Mouse (Mus musculus) gastrocnemius, adult 2 months (tissue): Measurements from ENCODE around the gene Gm9821. TPM values are rescaled to one million over a fixed set of nuclear protein-coding genes. Genes with fewer than 3 reads are reported as not detected.

Experiments used
- DNase-seq: peaks from one replicate; pipeline ENCODE4 v3.0.0; 2022
- H3K27ac ChIP-seq: fragments of 200-600 bp; 2 replicates; pipeline ENCODE4 v1.8.1; 2022; ENCODE audit warnings: mild to moderate bottlenecking
- H3K4me3 ChIP-seq: fragments of 200-600 bp; 2 replicates; pipeline ENCODE4 v1.8.1; 2022; ENCODE audit warnings: mild to moderate bottlenecking, moderate library complexity
- CTCF ChIP-seq: fragments of 200-600 bp; IDR thresholded peaks from 2 replicates; pipeline ENCODE4 v1.8.1; 2022; ENCODE audit warnings: antibody characterized with exemption, mild to moderate bottlenecking, moderate library complexity
- intact Hi-C: fragments of 180-260 bp; cut with DNase I; formaldehyde crosslinking; loops from one replicate; pipeline ENCODE4 v1.15.1; 2025
- long read RNA-seq, 2 experiments: library from polyadenylated mRNA; stranded (forward); transcript quantifications; one replicate each; pipeline ENCODE4 v2.0.0; 2021
- total RNA-seq, 2 experiments: library from RNA; stranded (reverse); gene quantifications; 2 replicates each; pipeline ENCODE4 v1.2.3; 2021

Gm9821 gene
- not detected for total RNA-seq
- long read RNA-seq, experiment 1: 0 reads
- long read RNA-seq, experiment 2: 0 reads

DNA sequence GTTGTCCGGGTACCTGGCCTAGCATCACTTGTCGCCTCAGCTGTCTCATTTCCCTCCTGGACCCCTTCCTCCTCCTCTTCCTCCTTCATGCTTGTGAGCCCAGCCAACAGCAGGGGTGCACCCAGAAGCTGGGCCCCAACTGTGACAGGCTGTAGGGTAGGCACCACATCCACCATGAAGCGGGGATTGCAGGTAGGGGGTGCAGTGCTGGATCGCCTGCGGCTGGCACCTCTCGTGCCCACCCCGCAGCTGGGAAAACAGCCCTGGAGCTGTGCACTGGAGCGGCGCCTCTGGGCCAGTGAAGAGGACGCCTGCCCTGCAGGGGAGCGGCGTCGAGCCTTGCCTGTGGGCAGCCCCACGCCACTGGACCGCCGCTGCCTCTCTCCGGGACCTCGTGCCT is at the start of gene Gm9821:
Gene Gm9821, plus strand, starts transcription at position 221 of the 400 bp plus-strand sequence.
- DNase-seq: no peak
- no peak for TF ChIP-seq CTCF
- Histone ChIP-seq H3K4me3 (peak within 1 kb of the TSS; percentile 83), H3K27ac (peak within 1 kb of the TSS; percentile 99)
- intact Hi-C loops: loop anchor here (10.0 kb wide), 1 partner anchor 1099 kb away; the partner anchor contains the start of gene Prdm11

DNA sequence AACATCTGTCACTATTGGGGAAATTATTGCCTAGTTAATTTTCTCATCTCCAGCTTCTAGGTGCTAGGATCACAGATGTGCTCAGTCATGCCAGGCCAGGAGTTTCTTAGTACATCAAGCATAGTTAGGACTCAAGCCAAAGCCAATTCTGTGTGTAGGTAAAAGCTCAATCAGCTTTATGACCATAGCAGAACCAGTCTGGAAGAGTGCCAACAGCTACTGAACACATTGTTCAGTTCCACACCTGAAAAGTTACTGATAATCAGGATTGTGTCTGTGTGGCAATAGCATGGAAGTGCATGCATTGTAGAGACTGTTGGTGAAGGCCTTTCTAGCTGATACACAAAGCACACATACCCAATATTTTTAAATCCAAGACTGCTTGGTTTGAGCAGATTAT is 47.5 kb upstream of the Gm9821 start:
- no peak for DNase-seq
- no peak for TF ChIP-seq CTCF
- intact Hi-C loops: no loop called here

DNA sequence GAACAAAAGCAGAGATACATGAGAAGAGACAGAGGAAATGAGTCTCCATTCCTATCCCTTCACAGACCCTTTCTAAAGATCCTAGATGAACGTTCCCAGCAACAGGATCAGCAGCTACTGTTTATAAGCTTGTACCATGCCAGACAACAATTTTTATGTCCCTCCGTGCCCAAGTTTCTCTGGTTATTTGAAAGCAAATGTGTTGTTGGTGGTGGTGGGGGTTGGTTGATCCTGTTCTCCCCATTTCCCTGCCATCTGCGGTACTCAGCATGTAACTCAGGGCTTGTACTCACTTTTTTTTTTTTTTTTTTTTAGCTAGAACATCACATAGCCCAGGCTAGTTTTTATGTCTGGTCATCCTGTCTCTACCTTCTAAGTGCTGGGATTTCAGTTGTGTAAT is 46.4 kb upstream of the Gm9821 start:
- no peak overlapping the region for H3K27ac ChIP-seq
- no peak overlapping the region for H3K4me3 ChIP-seq
- DNase-seq: no peak
- TF ChIP-seq CTCF: no peak
- intact Hi-C loops: no loop called here

More for the DNA sequence above, 47.5 kb upstream of the Gm9821 start:
- H3K27ac ChIP-seq: no peak overlapping the region
- H3K4me3 ChIP-seq: no peak overlapping the region

GRCm38 (mm10) chr2:91900431-91900830 is 45.1 kb upstream of the Gm9821 start:
- H3K27ac ChIP-seq: no peak overlapping the region
- DNase-seq: no peak
- H3K4me3 ChIP-seq: no peak overlapping the region
- intact Hi-C loops: no loop called here
- TF ChIP-seq CTCF: no peak

DNA sequence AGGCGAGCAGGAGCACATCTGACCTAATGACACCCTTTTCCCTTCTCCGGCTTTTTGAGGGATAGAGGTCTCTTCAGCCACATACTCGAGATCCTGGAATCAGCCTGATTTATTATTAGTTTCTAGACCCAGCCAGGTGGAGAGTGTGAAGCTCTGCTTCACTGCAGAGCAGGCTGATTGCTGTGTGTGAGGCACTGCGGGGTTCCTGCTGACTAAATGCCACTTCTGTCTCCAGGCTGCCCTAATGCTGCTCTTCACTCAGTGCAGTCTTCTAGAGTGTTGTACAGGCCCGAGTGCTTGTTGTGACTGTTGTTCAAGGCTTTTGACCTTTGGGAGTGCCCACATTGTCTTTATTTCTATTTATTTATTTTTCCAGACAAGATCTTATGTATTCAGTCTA is 43.2 kb upstream of the Gm9821 start:
- Histone ChIP-seq H3K27ac (no peak overlapping the region), H3K4me3 (no peak overlapping the region)
- intact Hi-C loops: no loop called here
- no peak for TF ChIP-seq CTCF
- DNase-seq: no peak

GRCm38 (mm10) chr2:91903171-91903925 is 42.2 kb upstream of the Gm9821 start:
- H3K27ac ChIP-seq: no peak overlapping the region
- no peak for DNase-seq
- no peak overlapping the region for H3K4me3 ChIP-seq
- intact Hi-C loops: no loop called here
- no peak for TF ChIP-seq CTCF

DNA sequence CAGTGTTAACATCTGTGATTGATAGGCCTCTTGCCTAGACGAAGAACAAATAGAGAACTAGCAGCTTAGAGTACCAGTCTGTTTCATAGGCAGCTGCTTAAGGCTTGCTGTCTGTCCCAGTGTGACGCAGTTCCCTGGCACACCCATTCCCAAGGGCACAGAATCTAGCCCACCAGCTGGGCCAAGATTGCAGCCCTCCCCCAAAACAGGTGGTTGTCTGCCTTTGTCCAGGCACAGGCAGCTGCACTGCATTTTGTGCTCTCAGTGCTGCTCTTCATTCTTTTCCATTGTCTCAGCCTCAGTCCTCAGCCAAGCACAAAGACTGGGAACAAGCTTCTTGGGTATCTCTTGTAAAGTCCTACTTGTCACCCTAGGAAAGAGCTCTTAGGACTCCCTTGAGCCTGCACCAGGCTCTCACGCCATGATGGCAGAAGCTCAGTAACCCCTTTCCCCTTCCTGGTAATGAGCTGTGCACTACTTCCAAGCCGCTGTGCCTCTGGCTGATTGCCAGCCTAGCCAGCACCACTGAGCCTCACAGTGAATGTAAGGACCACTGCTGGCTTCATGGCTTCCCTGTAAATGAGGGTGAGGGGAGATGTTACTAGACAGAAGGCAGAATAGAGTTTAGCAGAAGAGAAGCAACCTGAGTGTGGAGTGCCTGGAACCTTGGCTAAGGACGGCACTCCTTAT is 40.7 kb upstream of the Gm9821 start:
- Histone ChIP-seq H3K4me3 (no peak overlapping the region), H3K27ac (no peak overlapping the region)
- no peak for DNase-seq
- intact Hi-C loops: no loop called here
- no peak for TF ChIP-seq CTCF

DNA sequence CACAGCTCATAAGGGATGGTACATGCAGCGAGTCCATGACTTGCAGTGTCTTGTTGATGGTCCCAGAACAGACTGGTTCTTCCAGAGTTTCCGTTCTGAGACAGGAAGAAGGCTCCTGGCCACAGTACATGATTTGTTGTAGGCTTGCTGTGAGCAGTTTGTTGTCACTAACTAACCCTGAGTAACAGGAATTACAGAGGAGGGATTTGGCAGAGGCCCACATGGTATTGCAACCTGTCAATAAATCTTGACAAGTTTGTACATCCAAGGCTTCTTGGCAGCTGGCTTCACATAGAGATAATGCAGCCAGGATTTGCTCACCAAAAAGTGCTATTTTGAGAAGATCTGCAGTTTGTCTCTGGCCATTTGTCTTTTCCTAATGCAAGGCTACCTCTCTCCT is 39.4 kb upstream of the Gm9821 start:
- no peak for TF ChIP-seq CTCF
- intact Hi-C loops: no loop called here
- Histone ChIP-seq H3K4me3 (no peak overlapping the region), H3K27ac (no peak overlapping the region)
- DNase-seq: no peak

DNA sequence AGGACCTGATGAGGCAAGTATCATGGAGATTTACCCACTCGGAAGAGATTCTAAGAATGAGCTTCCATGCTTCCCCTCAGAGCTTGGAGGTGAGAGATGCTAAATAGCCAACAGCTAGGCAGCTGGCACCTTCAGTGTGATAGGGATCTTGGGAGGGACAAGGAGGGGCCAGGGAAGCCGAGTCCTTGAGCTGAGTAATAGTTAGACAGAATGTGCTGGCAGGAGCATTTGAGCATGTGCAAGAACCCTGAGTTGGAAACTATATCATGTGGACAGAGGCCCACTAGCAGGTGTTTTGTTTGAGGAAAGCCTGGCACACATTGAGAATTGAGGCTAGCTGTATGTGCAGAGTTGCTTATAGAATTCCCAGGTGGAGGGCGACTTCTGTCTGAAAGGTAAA is 32.9 kb upstream of the Gm9821 start:
- Histone ChIP-seq H3K27ac (no peak overlapping the region), H3K4me3 (no peak overlapping the region)
- TF ChIP-seq CTCF: no peak
- intact Hi-C loops: no loop called here
- no peak for DNase-seq

GRCm38 (mm10) chr2:91913328-91914110 is 32.0 kb upstream of the Gm9821 start:
- DNase-seq: no peak
- Histone ChIP-seq H3K4me3 (no peak overlapping the region), H3K27ac (no peak overlapping the region)
- no peak for TF ChIP-seq CTCF
- intact Hi-C loops: no loop called here

DNA sequence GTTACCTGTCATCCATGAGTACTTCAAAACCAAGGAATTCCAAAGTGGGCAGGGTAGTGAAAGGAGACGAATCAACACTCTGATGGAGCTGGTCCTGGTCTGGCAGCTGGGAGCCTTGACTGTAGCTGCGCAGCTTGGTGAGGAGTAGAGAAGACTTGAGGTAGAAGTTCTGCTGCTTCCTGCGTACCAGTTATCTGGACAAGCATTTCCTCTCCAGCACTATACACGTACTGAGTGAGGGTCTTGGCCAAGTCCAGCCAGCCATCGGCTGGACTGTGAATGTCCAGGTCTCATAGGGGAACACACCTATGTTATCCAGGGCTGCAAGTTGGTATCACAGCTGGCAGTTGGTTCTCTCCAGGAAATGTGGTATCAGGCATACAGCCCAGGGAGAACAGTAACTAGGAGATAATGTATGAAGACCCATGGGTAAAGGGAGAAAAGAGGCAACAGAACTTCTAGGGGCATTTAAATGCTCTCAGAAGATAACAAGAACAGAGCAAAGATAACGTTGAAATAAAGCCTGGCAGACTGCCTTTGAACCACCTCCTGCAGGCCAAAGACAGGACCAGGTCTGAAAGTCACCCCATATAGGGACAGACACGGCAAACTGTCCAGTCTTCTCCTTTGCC is 29.0 kb upstream of the Gm9821 start:
- DNase-seq: no peak
- H3K27ac ChIP-seq: no peak overlapping the region
- H3K4me3 ChIP-seq: no peak overlapping the region
- no peak for TF ChIP-seq CTCF
- intact Hi-C loops: no loop called here

GRCm38 (mm10) chr2:91917096-91917495 is 28.4 kb upstream of the Gm9821 start:
- intact Hi-C loops: no loop called here
- Histone ChIP-seq H3K4me3 (no peak overlapping the region), H3K27ac (no peak overlapping the region)
- TF ChIP-seq CTCF: no peak
- DNase-seq: no peak
